Mouse (Mus musculus): ENCODE measurements at regions not wholly inside any gene's neighbourhood (a gene's known extent, or its start where the extent isn't known, plus 50 kb on each side); places are given as distances from the start of the nearest gene placed in this dataset.
A peak's percentile ranks its signal among the peaks of the same experiment; 100 is the strongest.

GRCm38 (mm10) chr10:96693766-96694165 lies 77.0 kb downstream of the Btg1 start:
- 85% methylated on average over 6 of the region's 6 CpGs for WGBS
- peaks cover 6% of the 10 kb centered on the region for H3K4me1 ChIP-seq (ENCODE audit: control insufficient read depth, insufficient read depth, low read length)

GRCm38 (mm10) chr10:96696571-96696970 lies 79.8 kb downstream of the Btg1 start:
- H3K4me3 ChIP-seq (replicated peaks; ENCODE audit: insufficient read depth, low read depth, low read length), result no peak overlapping the region
- no peak for TF ChIP-seq CTCF (IDR thresholded peaks at IDR 0.05; ENCODE audit: borderline replicate concordance, insufficient read depth, low read depth, low read length)
- no peak for TF ChIP-seq POLR2A (IDR thresholded peaks at IDR 0.05; ENCODE audit: borderline replicate concordance, insufficient read depth, low read length)
- WGBS, result 95% methylated on average over 7 of the region's 7 CpGs
- peaks cover 6% of the 10 kb centered on the region for H3K4me1 ChIP-seq (ENCODE audit: control insufficient read depth, insufficient read depth, low read length)
- DNase-seq, result no peak
- no peaks in the 10 kb centered on the region for H3K27me3 ChIP-seq (ENCODE audit: control insufficient read depth, insufficient read depth, low read length)
- H3K27ac ChIP-seq (ENCODE audit: insufficient read depth, low read length), result no peak overlapping the region

More at GRCm38 (mm10) chr10:96693766-96694165, 77.0 kb downstream of the Btg1 start:
- DNase-seq, result no peak
- no peak for TF ChIP-seq POLR2A (IDR thresholded peaks at IDR 0.05; ENCODE audit: borderline replicate concordance, insufficient read depth, low read length)
- TF ChIP-seq CTCF (IDR thresholded peaks at IDR 0.05; ENCODE audit: borderline replicate concordance, insufficient read depth, low read depth, low read length), result no peak
- no peak overlapping the region for H3K27ac ChIP-seq (ENCODE audit: insufficient read depth, low read length)
- H3K27me3 ChIP-seq (ENCODE audit: control insufficient read depth, insufficient read depth, low read length), result no peaks in the 10 kb centered on the region
- H3K4me3 ChIP-seq (replicated peaks; ENCODE audit: insufficient read depth, low read depth, low read length), result no peak overlapping the region

GRCm38 (mm10) chr10:96697781-96698180 lies 81.0 kb downstream of the Btg1 start:
- DNase-seq, result peak; percentile 54 to 75
- WGBS, result 13% methylated on average over 3 of the region's 3 CpGs

GRCm38 (mm10) chr10:96706656-96707055 lies 89.8 kb downstream of the Btg1 start:
- H3K27ac ChIP-seq (ENCODE audit: insufficient read depth, low read length), result no peak overlapping the region
- H3K4me3 ChIP-seq (replicated peaks; ENCODE audit: insufficient read depth, low read depth, low read length), result no peak overlapping the region
- WGBS, result 96% methylated on average over 4 of the region's 4 CpGs
- no peak for DNase-seq
- no peaks in the 10 kb centered on the region for H3K27me3 ChIP-seq (ENCODE audit: control insufficient read depth, insufficient read depth, low read length)
- no peak for TF ChIP-seq CTCF (IDR thresholded peaks at IDR 0.05; ENCODE audit: borderline replicate concordance, insufficient read depth, low read depth, low read length)
- TF ChIP-seq POLR2A (IDR thresholded peaks at IDR 0.05; ENCODE audit: borderline replicate concordance, insufficient read depth, low read length), result no peak
- no peaks in the 10 kb centered on the region for H3K4me1 ChIP-seq (ENCODE audit: control insufficient read depth, insufficient read depth, low read length)

More at GRCm38 (mm10) chr10:96697781-96698180, 81.0 kb downstream of the Btg1 start:
- TF ChIP-seq CTCF (IDR thresholded peaks at IDR 0.05; ENCODE audit: borderline replicate concordance, insufficient read depth, low read depth, low read length) (no peak), POLR2A (IDR thresholded peaks at IDR 0.05; ENCODE audit: borderline replicate concordance, insufficient read depth, low read length) (no peak)
- Histone ChIP-seq H3K4me1 (ENCODE audit: control insufficient read depth, insufficient read depth, low read length) (peaks cover 6% of the 10 kb centered on the region), H3K27ac (ENCODE audit: insufficient read depth, low read length) (no peak overlapping the region), H3K27me3 (ENCODE audit: control insufficient read depth, insufficient read depth, low read length) (no peaks in the 10 kb centered on the region), H3K4me3 (replicated peaks; ENCODE audit: insufficient read depth, low read depth, low read length) (no peak overlapping the region)

GRCm38 (mm10) chr10:96708471-96708870 lies 91.7 kb downstream of the Btg1 start:
- Histone ChIP-seq H3K4me1 (ENCODE audit: control insufficient read depth, insufficient read depth, low read length) (peaks cover 3% of the 10 kb centered on the region; the same call in 1 of the 2 replicates), H3K4me3 (replicated peaks; ENCODE audit: insufficient read depth, low read depth, low read length) (no peak overlapping the region), H3K27ac (ENCODE audit: insufficient read depth, low read length) (no peak overlapping the region), H3K27me3 (ENCODE audit: control insufficient read depth, insufficient read depth, low read length) (no peaks in the 10 kb centered on the region)
- TF ChIP-seq CTCF (IDR thresholded peaks at IDR 0.05; ENCODE audit: borderline replicate concordance, insufficient read depth, low read depth, low read length), result no peak
- no peak for TF ChIP-seq POLR2A (IDR thresholded peaks at IDR 0.05; ENCODE audit: borderline replicate concordance, insufficient read depth, low read length)
- peak in 1 of 2 experiments; percentile 32 for DNase-seq
- WGBS, result 47% methylated on average over 2 of the region's 2 CpGs

GRCm38 (mm10) chr10:96709698-96710356 lies 93.0 kb downstream of the Btg1 start:
- Histone ChIP-seq H3K4me3 (replicated peaks; ENCODE audit: insufficient read depth, low read depth, low read length) (no peak overlapping the region), H3K27ac (ENCODE audit: insufficient read depth, low read length) (no peak overlapping the region), H3K4me1 (ENCODE audit: control insufficient read depth, insufficient read depth, low read length) (peaks cover 3% of the 10 kb centered on the region; the same call in 1 of the 2 replicates), H3K27me3 (ENCODE audit: control insufficient read depth, insufficient read depth, low read length) (no peaks in the 10 kb centered on the region)
- DNase-seq, result no peak
- no peak for TF ChIP-seq CTCF (IDR thresholded peaks at IDR 0.05; ENCODE audit: borderline replicate concordance, insufficient read depth, low read depth, low read length)
- TF ChIP-seq POLR2A (IDR thresholded peaks at IDR 0.05; ENCODE audit: borderline replicate concordance, insufficient read depth, low read length), result no peak
- 94% methylated on average over 13 of the region's 13 CpGs for WGBS

- no peak for DNase-seq
- H3K27ac ChIP-seq (ENCODE audit: insufficient read depth, low read length), result no peak overlapping the region
- no peak overlapping the region for H3K4me3 ChIP-seq (replicated peaks; ENCODE audit: insufficient read depth, low read depth, low read length)
- H3K27me3 ChIP-seq (ENCODE audit: control insufficient read depth, insufficient read depth, low read length), result no peaks in the 10 kb centered on the region
- peaks cover 3% of the 10 kb centered on the region; the same call in 1 of the 2 replicates for H3K4me1 ChIP-seq (ENCODE audit: control insufficient read depth, insufficient read depth, low read length)
- WGBS, result 53% methylated on average over 2 of the region's 2 CpGs
- TF ChIP-seq CTCF (IDR thresholded peaks at IDR 0.05; ENCODE audit: borderline replicate concordance, insufficient read depth, low read depth, low read length), result no peak
- TF ChIP-seq POLR2A (IDR thresholded peaks at IDR 0.05; ENCODE audit: borderline replicate concordance, insufficient read depth, low read length), result no peak
Observed at GRCm38 (mm10) chr10:96711993-96712392, 95.2 kb downstream of the Btg1 start.

- H3K27me3 ChIP-seq (ENCODE audit: control insufficient read depth, insufficient read depth, low read length), result no peaks in the 10 kb centered on the region
- peaks cover 3% of the 10 kb centered on the region; the same call in 1 of the 2 replicates for H3K4me1 ChIP-seq (ENCODE audit: control insufficient read depth, insufficient read depth, low read length)
- H3K27ac ChIP-seq (ENCODE audit: insufficient read depth, low read length), result no peak overlapping the region
- H3K4me3 ChIP-seq (replicated peaks; ENCODE audit: insufficient read depth, low read depth, low read length), result no peak overlapping the region
- no peak for DNase-seq
- 93% methylated on average over 2 of the region's 2 CpGs for WGBS
- no peak for TF ChIP-seq CTCF (IDR thresholded peaks at IDR 0.05; ENCODE audit: borderline replicate concordance, insufficient read depth, low read depth, low read length)
- no peak for TF ChIP-seq POLR2A (IDR thresholded peaks at IDR 0.05; ENCODE audit: borderline replicate concordance, insufficient read depth, low read length)
Observed at GRCm38 (mm10) chr10:96714702-96715101, 97.9 kb downstream of the Btg1 start.
